Mouse (Mus musculus): ENCODE data around the gene Traf2. TPM values are rescaled to one million over a fixed set of nuclear protein-coding genes. Genes with fewer than 3 reads are reported as not detected.

Gene Traf2
- total RNA-seq, 1 experiment from 2014 or later, result 21.8 TPM

- no peak for DNase-seq
Observed at GRCm38 (mm10) chr2:25497846-25498575, 48.7 kb downstream of the Traf2 start.

GRCm38 (mm10) chr2:25496462-25496861, 50.3 kb downstream of the Traf2 start:
- DNase-seq, result no peak

DNA sequence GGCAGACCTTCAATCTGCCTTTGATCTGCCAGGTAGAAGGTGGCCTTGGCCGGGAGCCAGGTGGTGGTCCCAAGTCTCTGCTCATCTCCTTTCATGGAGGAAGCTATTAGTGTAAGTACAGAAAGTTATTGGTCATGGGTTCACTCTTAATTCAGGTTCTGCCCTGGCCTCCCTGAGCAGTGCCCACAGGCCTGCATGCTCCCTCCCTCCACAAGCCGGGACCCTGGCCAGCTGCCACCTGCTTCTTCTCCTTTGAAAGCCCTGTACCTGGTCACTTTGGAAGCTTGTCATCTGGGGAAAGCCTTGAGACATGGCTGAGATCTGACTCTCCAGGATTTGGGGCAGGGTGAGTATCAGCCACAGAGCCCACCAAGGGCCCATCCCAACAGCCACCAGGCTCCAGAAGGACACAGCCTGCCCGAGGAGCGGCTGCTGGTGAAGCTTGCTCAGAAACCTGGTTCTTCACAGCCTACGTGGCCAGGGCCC, 53.2 kb downstream of the Traf2 start, which contains the start of gene Lcn12:
Gene Lcn12 (minus strand): TSS at position 436 of the 486 bp plus-strand sequence.
- DNase-seq, result no peak

GRCm38 (mm10) chr2:25492988-25493387, 53.8 kb downstream of the Traf2 start:
- DNase-seq, result no peak

GRCm38 (mm10) chr2:25488671-25489068, 58.1 kb downstream of the Traf2 start:
- DNase-seq, result peak; percentile 55

DNA sequence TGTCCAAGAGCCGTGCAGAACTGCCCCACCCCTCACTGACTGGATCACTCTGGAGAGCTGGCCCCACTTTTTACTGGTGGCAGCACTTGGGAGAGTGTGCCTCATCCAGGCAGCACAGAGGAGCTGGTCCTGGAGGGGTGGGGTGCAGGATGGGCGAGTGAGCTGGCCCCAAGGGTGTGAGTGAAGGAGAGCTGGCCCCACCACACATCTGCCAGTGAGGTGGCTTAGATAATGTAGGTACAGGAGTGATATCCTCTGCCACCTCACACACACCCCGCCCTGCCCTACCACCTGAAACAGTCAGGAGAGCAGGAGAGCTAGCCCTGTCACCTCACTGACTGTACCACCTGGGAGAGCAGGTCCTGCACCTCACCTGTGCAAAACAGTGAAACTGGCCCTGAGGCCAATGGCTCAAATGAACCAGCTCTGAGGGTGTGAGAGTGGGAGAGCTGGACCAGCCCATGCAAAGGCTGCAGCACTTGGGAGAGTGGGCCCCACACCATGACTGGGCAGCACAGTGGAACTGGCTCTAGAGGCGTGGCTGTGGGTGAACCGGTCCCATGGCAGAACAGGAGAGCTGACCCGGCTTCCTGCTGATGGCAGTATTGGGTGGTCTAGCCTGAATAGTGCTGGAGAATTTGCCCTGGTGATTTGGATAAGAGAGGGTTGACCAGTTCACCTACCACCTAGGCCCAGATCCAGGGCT, 58.6 kb downstream of the Traf2 start:
- no peak for DNase-seq

DNA sequence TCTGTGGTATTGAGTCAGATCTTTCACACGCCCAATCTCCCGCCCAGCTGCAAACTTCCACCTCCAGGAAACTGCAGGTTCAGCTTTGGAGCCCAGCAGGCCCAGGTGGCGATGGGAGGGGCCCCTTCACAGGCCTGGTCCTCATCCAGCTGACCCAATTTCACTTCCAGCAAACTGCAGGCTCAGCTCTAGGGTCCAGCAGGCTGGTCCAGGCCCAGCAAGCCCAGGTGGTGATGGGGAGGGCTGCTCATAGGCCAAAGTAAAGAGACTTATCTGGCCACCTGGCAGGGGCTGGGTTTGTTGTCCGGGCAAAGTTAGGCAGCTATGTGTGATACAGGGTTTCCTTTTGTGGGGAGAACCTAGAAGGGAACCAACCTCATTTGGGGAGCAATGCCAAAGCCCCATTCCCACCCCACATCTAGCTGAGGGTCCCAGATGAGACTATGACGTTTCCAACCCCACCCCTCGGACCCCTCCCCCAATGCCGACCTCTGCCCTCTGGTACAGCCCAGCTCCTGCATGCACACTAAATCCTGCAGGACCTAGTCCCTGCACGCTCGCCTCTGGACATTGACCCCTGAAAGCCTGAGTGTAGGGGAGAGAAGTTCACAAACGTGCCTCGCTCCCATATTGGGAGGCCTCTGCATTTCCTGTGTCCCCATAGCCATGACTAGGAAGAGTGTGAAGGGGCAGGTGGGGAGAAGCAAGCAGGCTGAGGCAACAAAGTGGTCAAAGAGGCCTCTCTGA, 61.7 kb downstream of the Traf2 start:
- DNase-seq, result no peak

DNA sequence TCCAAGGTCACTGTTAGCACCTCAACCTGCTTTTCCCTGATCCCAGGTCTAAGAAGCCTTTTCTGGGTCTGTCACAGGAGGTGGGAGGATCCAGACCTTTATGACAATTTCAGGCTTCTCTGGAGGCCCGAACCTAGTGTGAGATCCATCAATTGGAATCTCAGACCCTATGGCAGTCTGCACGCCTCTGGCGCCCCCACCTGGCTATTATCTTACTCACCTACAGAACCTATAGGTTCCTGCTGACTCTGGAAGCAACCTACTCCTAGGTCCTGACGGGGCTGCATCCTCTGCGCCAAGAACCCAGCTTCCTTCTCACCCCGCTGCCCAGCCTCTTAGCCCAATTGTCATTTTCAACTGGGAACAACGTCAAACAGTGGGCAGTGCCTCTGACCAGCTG, 63.8 kb downstream of the Traf2 start:
- peak; percentile 65 for DNase-seq

- DNase-seq, result no peak
Observed at GRCm38 (mm10) chr2:25480541-25480940, 66.2 kb downstream of the Traf2 start.

- peak; percentile 55 for DNase-seq
Observed at GRCm38 (mm10) chr2:25479551-25480311, 67.0 kb downstream of the Traf2 start.

DNA sequence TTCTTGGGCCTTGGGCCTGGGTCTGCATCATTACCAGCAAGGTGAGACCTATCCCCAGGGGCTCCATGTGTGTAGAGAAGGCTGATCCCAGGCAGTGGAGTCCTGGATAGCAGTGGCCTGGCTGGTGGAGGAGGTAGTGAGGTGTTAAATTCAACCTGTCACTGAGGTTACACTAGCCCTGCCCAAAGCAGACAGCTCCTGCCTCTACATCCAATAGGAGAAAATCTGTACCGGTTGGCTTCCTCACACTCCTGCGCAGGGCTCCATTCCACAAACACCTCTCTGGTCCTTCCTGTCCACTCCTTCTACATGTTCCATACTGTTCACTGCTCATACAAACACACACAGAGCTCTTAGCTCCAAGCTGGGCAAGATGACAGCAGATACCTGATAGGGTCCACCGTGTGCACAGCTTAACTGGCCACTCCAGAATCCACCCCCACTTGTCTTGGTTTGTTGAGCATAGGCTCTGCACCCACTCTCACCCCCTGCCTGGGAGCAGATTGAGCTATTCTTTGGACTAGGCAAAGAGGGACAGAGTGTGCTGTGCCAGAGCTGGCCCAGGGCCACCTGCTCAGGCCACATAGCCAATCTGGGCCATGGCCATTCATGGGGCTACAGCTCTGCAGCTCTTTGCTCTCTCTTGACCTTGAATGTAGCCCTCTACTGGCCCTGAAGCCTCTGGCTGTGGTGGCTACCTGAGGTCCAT, 68.6 kb downstream of the Traf2 start:
- DNase-seq, result peak; percentile 78

- DNase-seq, result no peak
Observed at GRCm38 (mm10) chr2:25477541-25477940, 69.2 kb downstream of the Traf2 start.

GRCm38 (mm10) chr2:25472550-25472949, 74.2 kb downstream of the Traf2 start:
- DNase-seq, result no peak

DNA sequence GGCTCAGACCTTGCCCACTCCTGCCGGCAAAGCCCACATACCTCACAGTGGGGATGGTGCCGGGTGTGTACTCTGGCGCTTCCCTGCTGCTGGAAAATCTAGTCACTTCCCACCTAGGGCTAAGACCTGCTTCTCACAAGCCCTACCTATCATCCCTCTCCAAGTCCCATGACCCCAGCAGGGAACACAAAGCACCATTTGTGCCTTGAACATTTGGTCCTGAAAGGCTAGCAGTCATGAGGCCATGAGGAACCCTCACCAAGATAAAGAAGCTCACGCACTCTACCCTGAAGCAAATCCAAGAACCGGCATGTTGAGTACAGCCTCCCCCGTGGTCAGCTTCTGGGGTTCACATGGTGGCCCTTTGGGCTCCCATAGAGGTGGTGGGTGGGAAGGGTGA, 76.8 kb downstream of the Traf2 start, which contains the start of gene Ptgds:
Gene Ptgds (minus strand): TSS at position 78 of the 400 bp plus-strand sequence.
- no peak for DNase-seq

DNA sequence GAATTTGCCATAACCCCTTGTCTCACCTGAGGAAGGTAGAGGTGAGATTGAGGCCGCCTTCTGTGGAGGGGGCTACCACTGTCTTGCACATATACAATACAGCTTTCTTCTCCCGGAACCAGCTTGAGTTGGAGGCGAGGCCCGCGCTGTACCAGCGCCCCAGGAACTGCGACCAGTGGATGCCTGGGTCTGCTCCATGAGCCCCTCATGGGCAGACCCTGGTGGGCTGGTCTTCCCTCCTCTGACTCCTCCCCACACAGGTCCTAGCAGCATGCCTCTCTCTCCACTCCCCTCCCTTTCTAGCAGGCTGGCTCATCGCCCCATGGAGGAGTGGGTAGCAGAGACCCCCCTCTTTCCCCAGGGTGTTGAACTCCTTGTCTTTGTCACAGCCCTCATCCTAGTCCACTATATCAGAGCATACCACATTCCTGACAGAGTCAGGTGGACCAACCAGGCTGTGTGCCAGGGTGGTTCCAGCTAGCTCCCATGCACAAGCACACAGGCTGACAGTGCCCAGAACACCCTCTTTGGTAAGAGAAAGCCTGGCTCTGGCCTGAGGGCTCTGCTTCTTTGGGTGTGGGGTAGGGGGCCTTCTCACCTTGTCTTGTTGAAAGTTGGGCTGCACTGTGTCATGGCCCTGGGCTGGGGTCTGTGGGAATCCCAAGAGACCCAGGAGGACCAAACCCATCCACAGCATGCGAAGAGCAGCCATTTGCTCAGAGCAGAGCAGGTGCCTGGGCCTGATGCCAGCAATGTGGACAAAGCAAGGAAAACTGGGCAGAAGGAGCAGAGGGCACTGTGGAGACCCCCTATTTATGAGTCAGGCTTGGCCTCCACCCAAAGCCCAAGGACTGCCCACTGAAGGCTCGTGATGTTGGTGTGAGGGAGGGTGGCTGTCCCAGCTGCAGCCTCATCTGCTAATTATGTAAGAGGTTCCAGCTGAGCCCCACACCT, 77.5 kb downstream of the Traf2 start:
- no peak for DNase-seq

Other genes with a start within 250 kb of the Traf2 start
- gene Grin1, start 227.8 kb downstream of the Traf2 start, total RNA-seq (2021), result 9.7 and 11.0 TPM in 2 replicates
- gene Man1b1, start 214.6 kb downstream of the Traf2 start, total RNA-seq (2021), result 43.1 and 45.7 TPM in 2 replicates
- gene Dpp7, start 190.6 kb downstream of the Traf2 start, total RNA-seq (2021), result 19.9 and 20.8 TPM in 2 replicates
- gene Uap1l1, start 181.3 kb downstream of the Traf2 start, total RNA-seq (2021), result 8.7 and 11.8 TPM in 2 replicates
- 3.4 and 3.5 TPM in 2 replicates for gene Sapcd2, start 174.6 kb downstream of the Traf2 start, total RNA-seq (2021)
- 7.6 and 9.5 TPM in 2 replicates for gene Entpd2, start 151.1 kb downstream of the Traf2 start, total RNA-seq (2021)
- 77.2 and 90.9 TPM in 2 replicates for gene Npdc1, start 147.6 kb downstream of the Traf2 start, total RNA-seq (2021)
- 4.7 TPM in 1 of 2 replicates, not detected in the other for gene Fut7, start 123.7 kb downstream of the Traf2 start, total RNA-seq (2021)
- gene Abca2, start 118.2 kb downstream of the Traf2 start, total RNA-seq (2021), result 29.3 and 30.1 TPM in 2 replicates
- gene Clic3, start 90.1 kb downstream of the Traf2 start, total RNA-seq (2021), result 0.74 and 1.0 TPM in 2 replicates
- gene Paxx, start 85.8 kb downstream of the Traf2 start, total RNA-seq (2021), result 36.2 and 42.6 TPM in 2 replicates
- gene Ptgds, start 76.9 kb downstream of the Traf2 start, total RNA-seq (2021), result 8.7 and 9.9 TPM in 2 replicates
- not detected in 2 replicates for gene Lcn12, start 53.0 kb downstream of the Traf2 start, total RNA-seq (2021)
- gene Fbxw5, start 46.2 kb downstream of the Traf2 start, total RNA-seq (2021), result 79.3 and 81.4 TPM in 2 replicates
- 4.4 and 36.5 TPM in 2 replicates for gene C8g, start 45.2 kb downstream of the Traf2 start, total RNA-seq (2021)
- gene Edf1, start 10.9 kb upstream of the Traf2 start, total RNA-seq (2021), result 312 and 335 TPM in 2 replicates
- gene Mamdc4, start 27.9 kb upstream of the Traf2 start, total RNA-seq (2021), result 4.7 and 5.0 TPM in 2 replicates
- 56.6 and 58.1 TPM in 2 replicates for gene Phpt1, start 28.3 kb upstream of the Traf2 start, total RNA-seq (2021)
- 2.1 and 3.0 TPM in 2 replicates for gene Ajm1, start 34.8 kb upstream of the Traf2 start, total RNA-seq (2021)
- 72.7 and 87.8 TPM in 2 replicates for gene Rabl6, start 61.6 kb upstream of the Traf2 start, total RNA-seq (2021)
- gene Ccdc183, start 70.7 kb upstream of the Traf2 start, total RNA-seq (2021), result not detected in 2 replicates
- 30.5 and 33.1 TPM in 2 replicates for gene Tmem141, start 75.1 kb upstream of the Traf2 start, total RNA-seq (2021)
- gene Fcna, start 81.1 kb upstream of the Traf2 start, total RNA-seq (2021), result 7.0 and 9.7 TPM in 2 replicates
- not detected in 2 replicates for gene Lcn8, start 106.2 kb upstream of the Traf2 start, total RNA-seq (2021)
- not detected in 2 replicates for gene Lcn5, start 111.0 kb upstream of the Traf2 start, total RNA-seq (2021)
- not detected in 2 replicates for gene Lcn6, start 129.8 kb upstream of the Traf2 start, total RNA-seq (2021)
- not detected in 2 replicates for gene Lcn10, start 135.8 kb upstream of the Traf2 start, total RNA-seq (2021)
- gene Obp2a, start 153.1 kb upstream of the Traf2 start, total RNA-seq (2021), result 4.7 and 4.8 TPM in 2 replicates
- 40.2 and 49.1 TPM in 2 replicates for gene Bmyc, start 159.8 kb upstream of the Traf2 start, total RNA-seq (2021)
- gene Obp2b, start 190.1 kb upstream of the Traf2 start, total RNA-seq (2021), result not detected in 2 replicates
- gene Lcn3, start 218.6 kb upstream of the Traf2 start, total RNA-seq (2021), result not detected in 2 replicates
- gene Lcn11, start 230.1 kb upstream of the Traf2 start, total RNA-seq (2021), result not detected in 2 replicates
- gene Gm13539, start 235.3 kb upstream of the Traf2 start, total RNA-seq (2021), result not detected in 2 replicates